In the genomic region with DNA sequence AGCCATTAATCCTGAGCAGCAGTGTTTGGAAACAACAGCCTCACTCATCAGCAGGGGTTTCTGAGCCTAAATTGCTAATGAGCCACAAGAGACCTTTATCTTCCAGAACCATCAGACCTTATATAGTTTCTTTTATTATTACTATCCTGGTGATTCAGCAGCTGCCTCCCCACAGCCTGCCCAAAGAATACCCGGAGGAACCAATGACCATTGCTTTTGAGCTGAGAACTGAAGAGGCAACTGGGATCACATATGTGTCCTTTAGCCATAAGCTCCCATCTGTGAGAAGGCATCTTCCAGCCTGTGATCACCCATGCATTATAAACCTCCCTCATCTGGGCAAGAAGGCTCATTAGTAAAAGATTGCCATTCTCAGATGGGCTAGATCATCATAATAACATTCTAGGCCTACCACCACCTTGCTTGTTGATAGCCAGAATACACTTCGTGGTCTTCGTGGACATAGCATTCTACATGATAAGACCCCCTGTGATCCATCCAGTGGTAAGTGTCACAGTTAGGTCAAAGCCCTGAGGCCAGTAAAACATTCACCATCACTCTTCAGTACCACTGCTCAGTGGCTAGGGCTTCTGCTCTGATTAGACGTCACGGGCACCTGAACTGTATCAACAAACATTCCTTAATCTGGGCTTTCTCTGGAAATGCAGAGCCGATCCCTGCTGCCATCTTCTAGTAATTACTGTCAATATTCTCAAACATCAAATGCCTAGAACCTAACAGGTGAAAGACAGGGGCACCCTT, we compare ENCODE assay signal across 26 mouse cellular contexts.
A peak's percentile ranks its signal among the peaks of the same experiment; 100 is the strongest.
DNase-seq lines count a peak whose midpoint lies in the region; ATAC-seq and TF ChIP-seq lines count a peak whose summit lies in the region.
"Had no signal": no experiment of that assay in that cellular context is flagged by ENCODE, and none has a peak within 500 bp of the region (broad histone marks: within the 10 kb centered on the region; RNA-seq: fewer than 3 reads in every experiment).

No protein-coding gene starts in this region.

- ATAC-seq in hindbrain, postnatal 0 days, result no peak
- ATAC-seq in midbrain, postnatal 0 days (ENCODE audit: low FRiP score), result no peak
- no peak for ATAC-seq in midbrain, embryonic 15.5 days (replicated peaks)
- peak; percentile 67 for ATAC-seq in Patski
- ATAC-seq in megakaryocyte-erythroid progenitor cell, adult 5-6 weeks (replicated peaks; ENCODE audit: low FRiP score, low TSS enrichment, poor library complexity, severe bottlenecking), result 0 out of 2 replicates have a peak, but pooled peaks have one; percentile 7
- ATAC-seq: forebrain, embryonic 14.5 days; intestine, postnatal 0 days had no signal

- H3K9ac ChIP-seq in hindbrain, postnatal 0 days (replicated peaks; ENCODE audit: low read length), result no peak overlapping the region
- no peak overlapping the region for H3K9ac ChIP-seq in midbrain, postnatal 0 days (replicated peaks; ENCODE audit: low read length, poor library complexity, severe bottlenecking)
- H3K9ac ChIP-seq in midbrain, embryonic 15.5 days, result no peak overlapping the region
- H3K9ac ChIP-seq: embryonic facial prominence, embryonic 12.5 days; heart, embryonic 12.5 days; limb, embryonic 13.5 days; lung, embryonic 15.5 days had no signal

- 71% methylated on average over 6 of the region's 6 CpGs for WGBS in hindbrain, postnatal 0 days
- 83% methylated on average over 6 of the region's 6 CpGs for WGBS in hindbrain, embryonic 10.5 days
- 82% methylated on average over 6 of the region's 6 CpGs for WGBS in midbrain, postnatal 0 days
- 80% methylated on average over 6 of the region's 6 CpGs for WGBS in midbrain, embryonic 15.5 days

- in situ Hi-C loops in Patski (cut with MboI; ENCODE audit: low pct_unique_long_range_greater_than_20kb), result no loop called here

- no peaks in the 10 kb centered on the region for H3K27me3 ChIP-seq in hindbrain, postnatal 0 days (ENCODE audit: insufficient read depth, low read length)
- H3K27me3 ChIP-seq in hindbrain, embryonic 10.5 days (ENCODE audit: insufficient read depth, poor library complexity, severe bottlenecking), result no peaks in the 10 kb centered on the region
- H3K27me3 ChIP-seq in midbrain, postnatal 0 days (ENCODE audit: insufficient read depth, low read length), result no peaks in the 10 kb centered on the region
- H3K27me3 ChIP-seq in midbrain, embryonic 15.5 days (replicated peaks), result no peaks in the 10 kb centered on the region
- H3K27me3 ChIP-seq in Patski, result no peaks in the 10 kb centered on the region
- H3K27me3 ChIP-seq: embryonic facial prominence, embryonic 12.5 days; heart, embryonic 12.5 days; limb, embryonic 13.5 days; lung, embryonic 15.5 days had no signal

- no peak for TF ChIP-seq CTCF in hindbrain, postnatal 0 days (IDR thresholded peaks at IDR 0.05; ENCODE audit: low read depth)
- no peak for TF ChIP-seq CTCF in midbrain, postnatal 0 days (IDR thresholded peaks at IDR 0.05)
- no peak for TF ChIP-seq CTCF in Patski (IDR thresholded peaks at IDR 0.05)

- POLR2A ChIA-PET in Patski (lab: Charles Lee), result no interaction called here

- H3K36me3 ChIP-seq in hindbrain, postnatal 0 days (ENCODE audit: insufficient read depth, low read length), result no peaks in the 10 kb centered on the region
- H3K36me3 ChIP-seq in hindbrain, embryonic 10.5 days, result no peaks in the 10 kb centered on the region; the same call in 1 of the 2 replicates
- H3K36me3 ChIP-seq in midbrain, postnatal 0 days (ENCODE audit: insufficient read depth, low read length), result no peaks in the 10 kb centered on the region
- H3K36me3 ChIP-seq in midbrain, embryonic 15.5 days (replicated peaks), result no peaks in the 10 kb centered on the region
- H3K36me3 ChIP-seq: embryonic facial prominence, embryonic 12.5 days; limb, embryonic 13.5 days; lung, embryonic 15.5 days had no signal

- H3K9me3 ChIP-seq in hindbrain, postnatal 0 days (ENCODE audit: low read length), result no peaks in the 10 kb centered on the region
- H3K9me3 ChIP-seq in hindbrain, embryonic 10.5 days, result no peaks in the 10 kb centered on the region
- no peaks in the 10 kb centered on the region for H3K9me3 ChIP-seq in midbrain, postnatal 0 days (ENCODE audit: low read length)
- no peaks in the 10 kb centered on the region for H3K9me3 ChIP-seq in midbrain, embryonic 15.5 days
- H3K9me3 ChIP-seq: embryonic facial prominence, embryonic 12.5 days; heart, embryonic 12.5 days; limb, embryonic 13.5 days; lung, embryonic 15.5 days had no signal

- no peak overlapping the region for H3K4me2 ChIP-seq in hindbrain, postnatal 0 days (ENCODE audit: low read depth, low read length)
- no peak overlapping the region for H3K4me2 ChIP-seq in midbrain, postnatal 0 days (ENCODE audit: low read depth, low read length, poor library complexity, severe bottlenecking)
- H3K4me2 ChIP-seq in midbrain, embryonic 15.5 days, result no peak overlapping the region
- H3K4me2 ChIP-seq: embryonic facial prominence, embryonic 12.5 days; heart, embryonic 12.5 days; limb, embryonic 13.5 days; liver, embryonic 11.5 days; lung, embryonic 15.5 days had no signal

- H3K27ac ChIP-seq in hindbrain, postnatal 0 days, result no peak overlapping the region
- no peak overlapping the region for H3K27ac ChIP-seq in hindbrain, embryonic 10.5 days
- no peak overlapping the region for H3K27ac ChIP-seq in midbrain, postnatal 0 days (ENCODE audit: low read depth, low read length)
- no peak overlapping the region for H3K27ac ChIP-seq in midbrain, embryonic 15.5 days
- H3K27ac ChIP-seq: embryonic facial prominence, embryonic 12.5 days; heart, adult 2 months; kidney, postnatal 0 days; limb, embryonic 13.5 days; lung, embryonic 15.5 days had no signal

- CTCF ChIA-PET in Patski (lab: Charles Lee), result interaction anchor here (1.4 kb wide), 1 partner anchor 33 kb away, joined by 3 read pairs; no protein-coding TSS in a partner anchor

- H3K4me1 ChIP-seq in hindbrain, postnatal 0 days (ENCODE audit: insufficient read depth, low read length), result no peaks in the 10 kb centered on the region
- peaks cover 18% of the 10 kb centered on the region for H3K4me1 ChIP-seq in hindbrain, embryonic 10.5 days (replicated peaks)
- no peaks in the 10 kb centered on the region for H3K4me1 ChIP-seq in midbrain, postnatal 0 days (ENCODE audit: insufficient read depth, low read length)
- no peaks in the 10 kb centered on the region for H3K4me1 ChIP-seq in midbrain, embryonic 15.5 days
- H3K4me1 ChIP-seq: lung, embryonic 15.5 days had no signal

- H3K4me3 ChIP-seq in hindbrain, postnatal 0 days (ENCODE audit: low read length), result no peak overlapping the region
- H3K4me3 ChIP-seq in hindbrain, embryonic 10.5 days, result no peak overlapping the region
- H3K4me3 ChIP-seq in midbrain, postnatal 0 days (ENCODE audit: low read depth, low read length), result no peak overlapping the region
- H3K4me3 ChIP-seq in midbrain, embryonic 15.5 days, result no peak overlapping the region
- H3K4me3 ChIP-seq: embryonic facial prominence, embryonic 12.5 days; heart, adult 2 months; heart, embryonic 12.5 days; limb, embryonic 13.5 days; lung, embryonic 15.5 days had no signal

- peak; percentile 16 for DNase-seq in hindbrain, postnatal 0 days (ENCODE audit: low spot score)
- no peak for DNase-seq in hindbrain, embryonic 10.5 days (ENCODE audit: low spot score)
- DNase-seq in midbrain, postnatal 0 days (ENCODE audit: low spot score), result peak; percentile 15
- peak; percentile 48 for DNase-seq in Patski (ENCODE audit: low read depth, low spot score)
- no peak for DNase-seq in thymus, postnatal 25 days
- DNase-seq: adrenal gland, adult 8-10 months; B cell, adult 2 months; cerebellum, adult 11 months; cerebellum, adult 9-10 months; embryo, embryonic 11 days; gastrocnemius, postnatal 25 days; heart, adult 2 months; heart, postnatal 4 days; kidney, postnatal 4 days; right cerebral cortex, postnatal 14 days; thymus, postnatal 14 days had no signal

Comparison
In these comparisons a context has a peak if more than half of its experiments do, and no peak if none do; other contexts are left out.
1. DNase-seq: peak in hindbrain, postnatal 0 days (single experiment), midbrain, postnatal 0 days (single experiment) and Patski (single experiment); none in hindbrain, embryonic 10.5 days (single experiment) and thymus, postnatal 25 days (single experiment).
2. ATAC-seq: peak in Patski (single experiment) and megakaryocyte-erythroid progenitor cell, adult 5-6 weeks (single experiment); none in hindbrain, postnatal 0 days (single experiment), midbrain, postnatal 0 days (single experiment) and midbrain, embryonic 15.5 days (single experiment).